Mouse (Mus musculus): ENCODE measurements around the gene Smarca4.

GRCm38 (mm10) chr9:21567051-21567450 lies 48.9 kb upstream of the Smarca4 start:
- no peak for TF ChIP-seq CTCF (IDR thresholded peaks at IDR 0.05; ENCODE audit: low read depth)
- no peak for TF ChIP-seq EP300 (IDR thresholded peaks at IDR 0.05; ENCODE audit: low read depth)
